Mouse (Mus musculus) T-cell, adult 2 months (primary cell): ENCODE measurements around the gene Ctnnbl1.

Experiments used
- DNase-seq: peaks from one replicate; pipeline ENCODE4 v3.0.0; 2022; ENCODE audit warnings: low spot score

Ctnnbl1 gene

GRCm38 (mm10) chr2:157875111-157875510 is 137.9 kb downstream of the Ctnnbl1 start:
- DNase-seq = no peak

- no peak for DNase-seq
Observed at GRCm38 (mm10) chr2:157877394-157877793, 140.2 kb downstream of the Ctnnbl1 start.

GRCm38 (mm10) chr2:157877967-157878366 is 140.8 kb downstream of the Ctnnbl1 start:
- DNase-seq = no peak

- DNase-seq = no peak
Observed at GRCm38 (mm10) chr2:157881939-157882338, 144.7 kb downstream of the Ctnnbl1 start.

GRCm38 (mm10) chr2:157887275-157888025 is 150.2 kb downstream of the Ctnnbl1 start:
- DNase-seq = no peak

- DNase-seq = no peak
Observed at GRCm38 (mm10) chr2:157891166-157891565, 154.0 kb downstream of the Ctnnbl1 start.

- no peak for DNase-seq
Observed at GRCm38 (mm10) chr2:157897131-157897530, 159.9 kb downstream of the Ctnnbl1 start.

- DNase-seq = no peak
Observed at GRCm38 (mm10) chr2:157913204-157913636, 176.0 kb downstream of the Ctnnbl1 start.

- no peak for DNase-seq
Observed at GRCm38 (mm10) chr2:157913705-157914104, 176.5 kb downstream of the Ctnnbl1 start.

- DNase-seq = no peak
Observed at GRCm38 (mm10) chr2:157914105-157914764, 177.0 kb downstream of the Ctnnbl1 start, which contains the start of gene Vstm2l. Gene Vstm2l (plus strand): TSS chr2:157914653.

GRCm38 (mm10) chr2:157914889-157915517 is 177.8 kb downstream of the Ctnnbl1 start:
- no peak for DNase-seq

- DNase-seq = no peak
Observed at GRCm38 (mm10) chr2:157918529-157918928, 181.3 kb downstream of the Ctnnbl1 start.

- no peak for DNase-seq
Observed at GRCm38 (mm10) chr2:157921551-157921950, 184.3 kb downstream of the Ctnnbl1 start.

GRCm38 (mm10) chr2:157923406-157923805 is 186.2 kb downstream of the Ctnnbl1 start:
- DNase-seq = no peak

GRCm38 (mm10) chr2:157924504-157924903 is 187.3 kb downstream of the Ctnnbl1 start:
- DNase-seq = no peak

GRCm38 (mm10) chr2:157926502-157926901 is 189.3 kb downstream of the Ctnnbl1 start:
- no peak for DNase-seq

- DNase-seq = no peak
Observed at GRCm38 (mm10) chr2:157926927-157927326, 189.7 kb downstream of the Ctnnbl1 start.

- no peak for DNase-seq
Observed at GRCm38 (mm10) chr2:157927397-157927796, 190.2 kb downstream of the Ctnnbl1 start.

GRCm38 (mm10) chr2:157927815-157928214 is 190.6 kb downstream of the Ctnnbl1 start:
- DNase-seq = no peak

GRCm38 (mm10) chr2:157932655-157933054 is 195.5 kb downstream of the Ctnnbl1 start:
- no peak for DNase-seq

- no peak for DNase-seq
Observed at GRCm38 (mm10) chr2:157935444-157936171, 198.4 kb downstream of the Ctnnbl1 start.

- no peak for DNase-seq
Observed at GRCm38 (mm10) chr2:157936676-157937075, 199.5 kb downstream of the Ctnnbl1 start.
